Mouse (Mus musculus) activated CD4-positive, CD25-positive, alpha-beta regulatory T cell, adult 4 months (primary cell): ENCODE results near the gene Dennd6a. TPM values are rescaled to one million over a fixed set of nuclear protein-coding genes. Genes with fewer than 3 reads are reported as not detected.

Source experiments
- polyA plus RNA-seq, 2 experiments: library from polyadenylated mRNA; unstranded; fragments of 100-300 nt; shearing (Covaris generic); gene quantifications; one replicate each; pipeline ENCODE4 v1.2.1; 2017

The Dennd6a gene
- polyA plus RNA-seq, 2 experiments from 2014 or later, result 3.8 to 4.8 TPM

Other genes starting within 250 kb of the Dennd6a start
- gene Slmap, start 38.9 kb upstream of the Dennd6a start, polyA plus RNA-seq, result 10 to 100 TPM; 14.7 to 20.5 TPM
- gene Arf4, start 64.2 kb downstream of the Dennd6a start, polyA plus RNA-seq, result 100 to 1,000 TPM; 244 to 255 TPM
- gene Pde12, start 96.0 kb downstream of the Dennd6a start, polyA plus RNA-seq, result 1 to 10 TPM; 4.8 to 4.9 TPM
- not detected for gene Dnah12, start 119.4 kb downstream of the Dennd6a start, polyA plus RNA-seq